Mouse (Mus musculus) MEL (cell line): ENCODE data around the gene Rabgap1l. TPM values are rescaled to one million over a fixed set of nuclear protein-coding genes. Genes with fewer than 3 reads are reported as not detected.

ENCODE experiments used
- DNase-seq: peaks from one replicate; pipeline ENCODE4 v3.0.0; 2011; ENCODE audit warnings: low read depth, low spot score
- H3K27ac ChIP-seq: 2 replicates; pipeline ENCODE4 v1.5.1; 2012; ENCODE audit warnings: low read depth, mild to moderate bottlenecking, control low read depth, low read length, moderate library complexity; ENCODE audit not compliant: control insufficient read depth
- H3K27me3 ChIP-seq, 2 experiments: fragments of 150-350 bp in 1 of 2; sonication (generic) in 1 of 2; 2 replicates each; pipeline ENCODE4 v1.6.1; 2012; ENCODE audit warnings: low read length in 2 of 2, mild to moderate bottlenecking in 2 of 2, improper control_type of control experiment in 1 of 2, moderate library complexity in 1 of 2; ENCODE audit not compliant: insufficient read depth in 2 of 2, control insufficient read depth in 1 of 2
- H3K36me3 ChIP-seq, 2 experiments: 2 replicates each; pipeline ENCODE4 v1.6.1; 2012 to 2014; ENCODE audit warnings: low read length in 2 of 2, improper control_type of control experiment in 1 of 2, inconsistent platforms in 1 of 2, mild to moderate bottlenecking in 1 of 2; ENCODE audit not compliant: insufficient read depth in 2 of 2, control insufficient read depth in 1 of 2
- H3K4me1 ChIP-seq, 2 experiments: fragments of 150-350 bp in 1 of 2; sonication (generic) in 1 of 2; 2 replicates each; pipeline ENCODE4 v1.6.1; 2012; ENCODE audit warnings: low read length in 2 of 2, improper control_type of control experiment in 1 of 2, mild to moderate bottlenecking in 1 of 2; ENCODE audit not compliant: insufficient read depth in 2 of 2, control insufficient read depth in 1 of 2
- H3K4me3 ChIP-seq, 2 experiments: fragments of 150-350 bp in 1 of 2; sonication (generic) in 1 of 2; 2 replicates each; pipeline ENCODE4 v1.5.1; 2012; ENCODE audit warnings: low read depth in 2 of 2, low read length in 2 of 2, mild to moderate bottlenecking in 2 of 2, moderate library complexity in 2 of 2, control low read depth in 1 of 2, improper control_type of control experiment in 1 of 2; ENCODE audit not compliant: control insufficient read depth in 1 of 2, insufficient read depth in 1 of 2
- H3K79me2 ChIP-seq: 2 replicates; pipeline ENCODE4 v1.6.1; 2012; ENCODE audit warnings: mild to moderate bottlenecking, low read length, moderate library complexity; ENCODE audit not compliant: control insufficient read depth, poor library complexity, insufficient read depth
- H3K9ac ChIP-seq: 2 replicates; pipeline ENCODE4 v1.6.1; 2012; ENCODE audit warnings: low read depth, mild to moderate bottlenecking, control low read depth, low read length, moderate library complexity; ENCODE audit not compliant: control insufficient read depth, poor library complexity, severe bottlenecking
- H3K9me3 ChIP-seq: fragments of 150-350 bp; sonication (generic); replicated peaks from 2 replicates; pipeline ENCODE4 v1.6.1; 2012; ENCODE audit warnings: mild to moderate bottlenecking, low read length, improper control_type of control experiment, moderate library complexity; ENCODE audit not compliant: insufficient read depth
- CHD1 ChIP-seq: IDR thresholded peaks from 2 replicates; pipeline ENCODE4 v1.6.1; 2012; ENCODE audit warnings: low read depth, mild to moderate bottlenecking, inconsistent platforms, low read length, improper control_type of control experiment
- CTCF ChIP-seq, 3 experiments: IDR thresholded peaks in 2 of 3; conservative IDR thresholded peaks in 1 of 3; 2 replicates each; pipeline ENCODE4 v1.5.1; 2011 to 2012; ENCODE audit warnings: low read length in 3 of 3, low read depth in 2 of 3, mild to moderate bottlenecking in 2 of 3, improper control_type of control experiment in 1 of 3, inconsistent platforms in 1 of 3, mixed read lengths in 1 of 3, moderate library complexity in 1 of 3; ENCODE audit not compliant: control insufficient read depth in 1 of 3, insufficient read depth in 1 of 3, poor library complexity in 1 of 3, severe bottlenecking in 1 of 3
- E2F4 ChIP-seq: IDR thresholded peaks from 2 replicates; pipeline ENCODE4 v1.6.1; 2011; ENCODE audit warnings: low read depth, low read length, improper control_type of control experiment, borderline replicate concordance
- GABPA ChIP-seq: IDR thresholded peaks from 2 replicates; pipeline ENCODE4 v1.6.1; 2012; ENCODE audit warnings: low read depth, mild to moderate bottlenecking, inconsistent platforms, low read length, improper control_type of control experiment, moderate library complexity
- JUND ChIP-seq: IDR thresholded peaks from 2 replicates; pipeline ENCODE4 v1.6.1; 2011; ENCODE audit warnings: low read depth, mild to moderate bottlenecking, improper control_type of control experiment, low read length
- MAFK ChIP-seq: IDR thresholded peaks from 2 replicates; pipeline ENCODE4 v1.6.1; 2011; ENCODE audit warnings: low read depth, mild to moderate bottlenecking, low read length, improper control_type of control experiment, borderline replicate concordance
- MAX ChIP-seq: IDR thresholded peaks from 2 replicates; pipeline ENCODE4 v1.6.1; 2011; ENCODE audit warnings: low read length, improper control_type of control experiment
- MAZ ChIP-seq: IDR thresholded peaks from 2 replicates; pipeline ENCODE4 v1.6.1; 2012; ENCODE audit warnings: low read depth, mild to moderate bottlenecking, inconsistent platforms, low read length, improper control_type of control experiment
- MEF2A ChIP-seq: IDR thresholded peaks from 2 replicates; pipeline ENCODE4 v1.6.1; 2014; ENCODE audit warnings: low read depth, mild to moderate bottlenecking, inconsistent platforms, low read length, improper control_type of control experiment; ENCODE audit not compliant: poor library complexity, insufficient replicate concordance, severe bottlenecking; ENCODE audit errors: extremely low read depth
- MXI1 ChIP-seq: IDR thresholded peaks from 2 replicates; pipeline ENCODE4 v1.6.1; 2011; ENCODE audit warnings: mild to moderate bottlenecking, low read depth, low read length, improper control_type of control experiment
- MYB ChIP-seq: IDR thresholded peaks from 2 replicates; pipeline ENCODE4 v1.6.1; 2011; ENCODE audit warnings: mild to moderate bottlenecking, low read depth, low read length, improper control_type of control experiment
- MYC ChIP-seq: IDR thresholded peaks from 2 replicates; pipeline ENCODE4 v1.6.1; 2011; ENCODE audit warnings: low read depth, mild to moderate bottlenecking, low read length, improper control_type of control experiment, moderate library complexity
- NELFE ChIP-seq: IDR thresholded peaks from 2 replicates; pipeline ENCODE4 v1.6.1; 2011; ENCODE audit warnings: low read depth, low read length, improper control_type of control experiment
- NRF1 ChIP-seq: IDR thresholded peaks from 2 replicates; pipeline ENCODE4 v1.6.1; 2014; ENCODE audit warnings: low read depth, mild to moderate bottlenecking, inconsistent platforms, low read length, improper control_type of control experiment, moderate library complexity; ENCODE audit not compliant: poor library complexity, insufficient read depth, severe bottlenecking
- POLR2A ChIP-seq, 2 experiments: IDR thresholded peaks; 2 replicates each; pipeline ENCODE4 v1.6.1; 2011 to 2012; ENCODE audit warnings: low read length in 2 of 2, mild to moderate bottlenecking in 2 of 2, control low read depth in 1 of 2, improper control_type of control experiment in 1 of 2, low read depth in 1 of 2, moderate library complexity in 1 of 2; ENCODE audit not compliant: control insufficient read depth in 1 of 2, insufficient read depth in 1 of 2, poor library complexity in 1 of 2
- POLR2AphosphoS2 ChIP-seq: IDR thresholded peaks from 2 replicates; pipeline ENCODE4 v1.6.1; 2011; ENCODE audit warnings: low read length, improper control_type of control experiment
- POLR2AphosphoS5 ChIP-seq: IDR thresholded peaks from 2 replicates; pipeline ENCODE4 v1.6.1; 2012; ENCODE audit warnings: low read depth, borderline replicate concordance, mild to moderate bottlenecking, inconsistent platforms, low read length, moderate library complexity, mixed read lengths
- RAD21 ChIP-seq: IDR thresholded peaks from 2 replicates; pipeline ENCODE4 v1.6.1; 2011; ENCODE audit warnings: mild to moderate bottlenecking, low read depth, low read length, improper control_type of control experiment
- SMC3 ChIP-seq: IDR thresholded peaks from 2 replicates; pipeline ENCODE4 v1.6.1; 2011; ENCODE audit warnings: low read depth, low read length, improper control_type of control experiment
- TAL1 ChIP-seq: IDR thresholded peaks from 2 replicates; pipeline ENCODE4 v1.6.1; 2012; ENCODE audit warnings: mild to moderate bottlenecking, inconsistent platforms, low read length, moderate library complexity, mixed read lengths
- TBP ChIP-seq: IDR thresholded peaks from 2 replicates; pipeline ENCODE4 v1.8.0; 2011; ENCODE audit warnings: low read depth, low read length, improper control_type of control experiment
- ZC3H11A ChIP-seq: IDR thresholded peaks from 2 replicates; pipeline ENCODE4 v1.6.1; 2012; ENCODE audit warnings: low read depth, mild to moderate bottlenecking, inconsistent platforms, low read length, improper control_type of control experiment
- ZKSCAN1 ChIP-seq: IDR thresholded peaks from 2 replicates; pipeline ENCODE4 v1.6.1; 2012; ENCODE audit warnings: low read depth, mild to moderate bottlenecking, inconsistent platforms, low read length, improper control_type of control experiment, moderate library complexity
- ZMIZ1 ChIP-seq: IDR thresholded peaks from 2 replicates; pipeline ENCODE4 v1.6.1; 2012; ENCODE audit warnings: low read depth, mild to moderate bottlenecking, inconsistent platforms, low read length, improper control_type of control experiment, moderate library complexity
- polyA plus RNA-seq, 2 experiments: library from polyadenylated mRNA; stranded (reverse) in 1 of 2; unstranded in 1 of 2; fragments of >175 nt in 1 of 2; fragments of >200 nt in 1 of 2; gene quantifications; 2 replicates each; pipeline versions ENCODE4 v1.2.1 to v1.2.4; 2012; ENCODE audit warnings: low replicate concordance in 2 of 2, low read depth in 1 of 2; ENCODE audit not compliant: insufficient read length in 2 of 2, insufficient read depth in 1 of 2, missing spikeins in 1 of 2
- total RNA-seq: library from RNA; depleted of rRNA; stranded (reverse); fragments of 300-350 nt; gene quantifications from 2 replicates; pipeline ENCODE4 v1.2.3, GENCODE M21; 2012

Gene Rabgap1l
- total and polyA plus RNA-seq, 3 experiments: 24.1 to 26.2 TPM; not detected in 1

- Histone ChIP-seq H3K4me1 (no peaks in the 10 kb centered on the region), H3K4me3 (no peak overlapping the region), H3K9me3 (no peaks in the 10 kb centered on the region), H3K79me2 (no peaks in the 10 kb centered on the region), H3K9ac (no peak overlapping the region), H3K27me3 (no peaks in the 10 kb centered on the region), H3K27ac (no peak overlapping the region), H3K36me3 (no peaks in the 10 kb centered on the region)
- TF ChIP-seq TBP (no peak), CHD1 (no peak), E2F4 (no peak), RAD21 (peak; percentile 71), MAX (no peak), JUND (no peak), MAFK (no peak), MYB (no peak), POLR2AphosphoS2 (no peak), ZC3H11A (peak; percentile 70), MYC (no peak), MAZ (no peak), ZMIZ1 (no peak), ZKSCAN1 (no peak), NELFE (no peak), POLR2AphosphoS5 (no peak), NRF1 (no peak), TAL1 (no peak), MXI1 (no peak), MEF2A (no peak), SMC3 (peak; percentile 73), CTCF (IDR thresholded peaks at IDR 0.05 in 2 of 3, conservative IDR thresholded peaks at IDR 0.05 in 1 of 3; ENCODE audit: control insufficient read depth in 1 of 3, insufficient read depth in 1 of 3, low read depth in 2 of 3, low read length in 3 of 3, poor library complexity in 1 of 3, severe bottlenecking in 1 of 3) (peak; percentile 43 to 68 (median 51)), POLR2A (IDR thresholded peaks at IDR 0.05; ENCODE audit: control insufficient read depth in 1 of 2, insufficient read depth in 1 of 2, low read depth in 1 of 2, low read length in 2 of 2, poor library complexity in 1 of 2) (no peak), GABPA (no peak)
- peak; percentile 60 for DNase-seq
These were observed 231.6 kb downstream of the Rabgap1l start for GRCm38 (mm10) chr1:160561381-160561780.
